Mouse (Mus musculus) neural tube, embryonic 11.5 days (tissue): ENCODE measurements at regions not wholly inside any gene's neighbourhood (a gene's known extent, or its start where the extent isn't known, plus 50 kb on each side); places are given as distances from the start of the nearest gene placed in this dataset.

ENCODE experiments used
- ATAC-seq: fragments of 200-750 bp; cut with Nextera tagmentation; 2 replicates; pipeline ENCODE4 v1.8.0; 2017; ENCODE audit warnings: moderate number of reproducible peaks, mild to moderate bottlenecking, moderate TSS enrichment, moderate library complexity; ENCODE audit not compliant: insufficient read depth, low FRiP score, low TSS enrichment
- DNase-seq: peaks from one replicate; pipeline ENCODE4 v3.0.0-alpha.2; 2015; ENCODE audit warnings: low spot score
- H3K27ac ChIP-seq: fragments of 300-500 bp; sonication (generic); 2 replicates; pipeline ENCODE4 v1.5.1; 2014; ENCODE audit warnings: low read depth, mild to moderate bottlenecking, low read length
- H3K27me3 ChIP-seq: fragments of 300-500 bp; sonication (generic); 2 replicates; pipeline ENCODE4 v1.6.1; 2014; ENCODE audit warnings: mild to moderate bottlenecking, low read length, mixed read lengths; ENCODE audit not compliant: control insufficient read depth, insufficient read depth
- H3K36me3 ChIP-seq: fragments of 300-500 bp; sonication (generic); 2 replicates; pipeline ENCODE4 v1.6.1; 2014; ENCODE audit warnings: mild to moderate bottlenecking, low read length, moderate library complexity, mixed read lengths; ENCODE audit not compliant: control insufficient read depth, insufficient read depth
- H3K4me1 ChIP-seq: fragments of 300-500 bp; sonication (generic); 2 replicates; pipeline ENCODE4 v1.6.1; 2014; ENCODE audit warnings: low read length, mixed read lengths; ENCODE audit not compliant: control insufficient read depth, insufficient read depth
- H3K4me2 ChIP-seq: fragments of 300-500 bp; sonication (generic); 2 replicates; pipeline ENCODE4 v1.6.1; 2014; ENCODE audit warnings: low read depth, mild to moderate bottlenecking, moderate library complexity
- H3K4me3 ChIP-seq: fragments of 300-500 bp; sonication (generic); 2 replicates; pipeline ENCODE4 v1.5.1; 2014; ENCODE audit warnings: low read depth, low read length
- H3K9ac ChIP-seq: fragments of 300-500 bp; sonication (generic); 2 replicates; pipeline ENCODE4 v1.6.1; 2014; ENCODE audit warnings: mild to moderate bottlenecking, low read length
- H3K9me3 ChIP-seq: fragments of 300-500 bp; sonication (generic); 2 replicates; pipeline ENCODE4 v1.6.1; 2016; ENCODE audit warnings: low read length; ENCODE audit not compliant: control insufficient read depth
- WGBS: fragments of 180-500 bp; shearing (Covaris S2); extraction: QIAGEN DNeasy Blood & Tissue Kit; methylation state at CpG from one replicate; pipeline ENCODE4 v1.1.7; 2014; 5-methylcytosine and 5-hydroxymethylcytosine counted together

DNA sequence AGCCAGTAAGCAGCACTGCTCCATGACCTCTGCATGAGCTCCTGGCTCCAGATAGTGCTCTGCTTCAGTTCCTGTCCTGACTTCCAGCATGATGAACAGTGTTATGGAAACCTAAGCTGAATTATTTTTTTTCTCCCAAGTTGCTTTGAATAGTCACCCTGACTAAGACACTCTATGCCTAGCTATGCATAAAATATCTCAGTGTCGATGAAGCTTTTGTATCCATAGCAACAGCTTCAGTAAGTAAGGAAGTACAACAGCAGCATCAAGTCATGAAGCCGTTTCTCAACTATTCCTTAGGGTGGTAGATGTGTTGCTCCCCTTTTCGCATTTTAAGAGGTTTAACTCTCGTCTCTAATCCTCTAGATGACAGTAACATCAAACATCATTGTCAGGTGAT, 228.4 kb upstream of the Gpc5 start:
- Histone ChIP-seq H3K9ac (no peak overlapping the region), H3K4me3 (no peak overlapping the region), H3K27me3 (no peaks in the 10 kb centered on the region), H3K9me3 (no peaks in the 10 kb centered on the region), H3K4me1 (no peaks in the 10 kb centered on the region), H3K36me3 (no peaks in the 10 kb centered on the region), H3K27ac (no peak overlapping the region), H3K4me2 (no peak overlapping the region)
- ATAC-seq (no peak), DNase-seq (no peak)
- WGBS, result 87% methylated on average over 4 of the region's 4 CpGs

DNA sequence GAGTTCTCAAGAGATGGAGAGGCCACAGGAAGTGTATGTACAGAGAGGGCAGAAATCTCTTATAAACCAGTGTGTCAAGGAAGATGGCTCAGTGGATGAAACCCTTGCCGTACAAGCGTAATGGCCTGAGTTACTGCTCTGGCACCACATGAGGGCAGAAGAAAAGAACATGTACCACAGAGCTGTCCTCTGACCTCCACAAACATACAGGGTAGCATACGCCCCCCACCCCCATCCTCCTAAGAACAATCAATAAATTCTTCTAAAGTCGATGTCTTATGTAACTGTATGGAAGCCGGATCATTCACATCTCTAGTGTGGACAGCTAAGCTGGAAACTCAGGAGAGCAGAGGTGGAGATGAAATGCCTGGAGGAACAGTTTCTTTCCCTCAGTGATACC, 227.9 kb upstream of the Gpc5 start:
- no peaks in the 10 kb centered on the region for H3K4me1 ChIP-seq
- H3K4me3 ChIP-seq, result no peak overlapping the region
- no peaks in the 10 kb centered on the region for H3K27me3 ChIP-seq
- no peak overlapping the region for H3K9ac ChIP-seq
- no peak overlapping the region for H3K27ac ChIP-seq
- WGBS, result 92% methylated on average over 5 of the region's 5 CpGs
- DNase-seq (no peak), ATAC-seq (no peak)
- no peaks in the 10 kb centered on the region for H3K9me3 ChIP-seq
- no peak overlapping the region for H3K4me2 ChIP-seq
- no peaks in the 10 kb centered on the region for H3K36me3 ChIP-seq

DNA sequence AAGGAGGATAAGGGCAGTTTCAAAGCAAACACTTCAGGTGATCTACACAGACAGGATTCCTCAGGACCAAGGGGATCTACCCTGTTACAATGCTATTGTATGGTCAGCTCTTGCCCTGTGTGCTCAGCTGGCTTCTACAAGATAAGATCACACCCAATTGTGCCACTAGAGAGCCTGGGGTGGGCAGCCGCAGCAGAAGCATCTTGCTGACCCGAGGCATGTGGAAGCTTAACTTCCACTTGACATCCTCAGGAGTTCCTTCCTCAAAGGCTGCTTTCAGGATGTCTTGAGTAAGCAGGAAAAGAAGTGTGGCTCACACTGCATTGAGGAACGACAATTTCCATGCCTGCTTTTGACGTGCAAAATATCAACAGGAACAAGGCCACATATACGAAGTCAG, 222.8 kb upstream of the Gpc5 start:
- H3K9me3 ChIP-seq, result no peaks in the 10 kb centered on the region
- ATAC-seq, result no peak
- no peak overlapping the region for H3K4me2 ChIP-seq
- no peaks in the 10 kb centered on the region for H3K36me3 ChIP-seq
- no peaks in the 10 kb centered on the region for H3K4me1 ChIP-seq
- H3K9ac ChIP-seq, result no peak overlapping the region
- H3K4me3 ChIP-seq, result no peak overlapping the region
- no peak overlapping the region for H3K27ac ChIP-seq
- no peak for DNase-seq
- no peaks in the 10 kb centered on the region for H3K27me3 ChIP-seq
- WGBS, result 68% methylated on average over 5 of the region's 5 CpGs

DNA sequence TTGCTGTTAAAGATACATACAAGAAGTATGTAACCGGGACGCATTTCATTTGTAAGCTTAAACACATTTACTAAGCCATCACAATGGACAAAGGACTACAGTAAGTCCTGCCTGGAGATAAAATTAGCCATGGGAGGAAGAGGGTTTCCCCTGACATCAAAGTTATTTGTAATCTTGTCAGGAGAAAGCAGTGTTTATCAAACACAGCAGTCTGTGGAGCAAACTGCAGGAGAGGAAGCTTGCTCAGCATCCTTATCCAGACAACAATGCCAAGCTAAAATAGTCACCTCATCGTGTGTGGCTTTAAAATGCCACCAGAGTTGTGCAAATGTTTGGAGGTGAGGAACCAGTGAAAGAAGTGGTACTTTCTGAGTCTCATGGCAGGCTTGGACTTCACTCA, 216.9 kb upstream of the Gpc5 start:
- no peaks in the 10 kb centered on the region for H3K36me3 ChIP-seq
- no peaks in the 10 kb centered on the region for H3K27me3 ChIP-seq
- H3K9me3 ChIP-seq, result no peaks in the 10 kb centered on the region
- ATAC-seq, result no peak
- peaks cover 12% of the 10 kb centered on the region; the same call in 1 of the 2 replicates for H3K4me1 ChIP-seq
- peak; percentile 17 for DNase-seq
- no peak overlapping the region for H3K9ac ChIP-seq
- no peak overlapping the region for H3K4me2 ChIP-seq
- no peak overlapping the region for H3K4me3 ChIP-seq
- H3K27ac ChIP-seq, result peak overlapping the region; percentile 15; the same call in 1 of the 2 replicates
- WGBS, result 52% methylated on average over 3 of the region's 3 CpGs

DNA sequence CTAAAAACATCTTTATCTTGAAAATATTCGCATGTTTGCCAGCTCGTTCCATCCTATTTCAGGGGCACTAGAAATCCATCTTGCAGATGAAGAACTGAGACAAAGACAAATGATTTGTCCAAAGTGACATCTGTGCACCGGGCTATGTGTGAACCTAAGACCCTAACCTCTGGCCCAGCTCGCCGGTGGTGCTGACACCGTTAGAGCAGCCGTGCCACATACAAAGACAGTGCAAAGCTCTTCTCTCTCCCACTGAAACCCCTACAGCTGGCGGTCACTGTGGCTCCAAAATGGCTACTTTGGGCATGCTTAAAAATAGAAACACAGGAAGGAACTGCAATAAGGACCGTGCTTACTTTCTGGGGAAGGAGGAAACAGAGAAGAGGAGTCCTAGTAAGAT, 215.6 kb upstream of the Gpc5 start:
- Histone ChIP-seq H3K9ac (no peak overlapping the region), H3K4me1 (peaks cover 12% of the 10 kb centered on the region; the same call in 1 of the 2 replicates), H3K4me3 (no peak overlapping the region), H3K36me3 (no peaks in the 10 kb centered on the region), H3K4me2 (no peak overlapping the region), H3K27ac (peak overlapping the region; percentile 34; the same call in 1 of the 2 replicates), H3K9me3 (no peaks in the 10 kb centered on the region), H3K27me3 (no peaks in the 10 kb centered on the region)
- DNase-seq (peak; percentile 28), ATAC-seq (no peak)
- 40% methylated on average over 9 of the region's 9 CpGs for WGBS

DNA sequence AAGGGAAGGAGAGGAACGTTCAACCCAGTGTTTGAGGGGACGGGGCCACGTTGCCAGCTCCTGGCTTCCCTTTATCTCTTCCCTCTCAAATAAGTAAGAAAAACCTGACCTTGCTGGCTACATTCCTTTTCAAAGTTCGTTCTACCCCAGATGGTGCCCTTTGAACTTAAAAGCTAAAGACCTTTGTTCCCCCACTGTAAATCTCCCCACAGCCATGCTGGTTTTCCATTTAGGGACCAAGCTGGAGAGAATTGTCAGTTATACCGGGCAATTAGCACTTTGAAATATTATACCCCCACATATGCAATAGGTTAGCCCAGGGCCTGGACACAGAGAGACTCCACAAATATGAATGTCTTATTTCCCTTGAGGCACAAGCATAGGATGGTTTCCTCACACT, 214.5 kb upstream of the Gpc5 start:
- no peak overlapping the region for H3K4me2 ChIP-seq
- H3K27ac ChIP-seq, result peak overlapping the region; percentile 62; the same call in 1 of the 2 replicates
- H3K4me1 ChIP-seq, result peaks cover 12% of the 10 kb centered on the region; the same call in 1 of the 2 replicates
- ATAC-seq (no peak), DNase-seq (peak; percentile 31)
- no peaks in the 10 kb centered on the region for H3K36me3 ChIP-seq
- WGBS, result 9% methylated on average over 5 of the region's 5 CpGs
- no peaks in the 10 kb centered on the region for H3K9me3 ChIP-seq
- no peak overlapping the region for H3K4me3 ChIP-seq
- no peaks in the 10 kb centered on the region for H3K27me3 ChIP-seq
- no peak overlapping the region for H3K9ac ChIP-seq

DNA sequence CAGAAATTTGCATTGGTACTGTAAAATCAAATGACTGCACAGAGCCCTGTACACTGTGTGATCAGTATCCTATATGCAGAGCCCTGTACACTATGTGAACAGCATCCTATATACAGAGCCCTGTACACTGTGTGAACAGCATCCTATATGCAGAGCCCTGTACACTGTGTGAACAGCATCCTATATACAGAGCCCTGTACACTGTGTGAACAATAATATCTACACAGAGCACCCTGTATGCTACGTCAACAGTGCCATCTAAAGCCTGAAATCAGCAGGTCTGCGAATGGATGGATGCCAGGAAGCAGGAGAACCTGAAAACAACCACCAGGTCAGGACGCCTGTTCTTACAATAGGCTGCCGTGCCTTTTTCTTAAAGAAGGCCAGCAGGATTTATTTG, 211.7 kb upstream of the Gpc5 start:
- Histone ChIP-seq H3K4me1 (peaks cover 9% of the 10 kb centered on the region; the same call in 1 of the 2 replicates), H3K9me3 (no peaks in the 10 kb centered on the region), H3K4me3 (no peak overlapping the region), H3K27me3 (no peaks in the 10 kb centered on the region), H3K27ac (no peak overlapping the region), H3K4me2 (no peak overlapping the region), H3K36me3 (no peaks in the 10 kb centered on the region), H3K9ac (no peak overlapping the region)
- WGBS, result 75% methylated on average over 4 of the region's 4 CpGs
- DNase-seq, result no peak
- ATAC-seq, result no peak; the same call in 1 of the 2 replicates

DNA sequence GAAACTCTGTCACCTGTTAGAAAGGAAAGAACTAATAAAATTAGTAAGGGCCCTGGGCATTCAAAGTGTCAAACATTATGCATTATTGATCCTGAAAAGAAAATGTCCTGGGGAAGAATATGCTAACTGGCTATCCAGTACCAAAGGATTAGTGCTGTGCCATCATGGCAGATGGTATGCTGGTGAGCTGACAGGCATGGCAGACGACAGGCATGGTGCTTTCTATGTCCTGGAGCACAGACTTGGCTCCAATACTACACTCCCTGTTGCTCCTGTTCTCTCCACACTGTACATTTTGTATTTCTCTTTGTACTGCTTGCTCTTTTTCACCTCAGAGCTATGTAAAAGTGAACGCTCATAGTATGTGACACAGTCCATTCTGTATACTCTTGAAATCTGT, 187.9 kb upstream of the Gpc5 start:
- H3K27me3 ChIP-seq, result no peaks in the 10 kb centered on the region
- no peaks in the 10 kb centered on the region for H3K36me3 ChIP-seq
- WGBS, result 87% methylated on average over 2 of the region's 2 CpGs
- H3K4me3 ChIP-seq, result no peak overlapping the region
- DNase-seq, result no peak
- no peak overlapping the region for H3K27ac ChIP-seq
- no peak overlapping the region for H3K4me2 ChIP-seq
- H3K9me3 ChIP-seq, result no peaks in the 10 kb centered on the region
- H3K9ac ChIP-seq, result no peak overlapping the region
- no peak for ATAC-seq
- no peaks in the 10 kb centered on the region for H3K4me1 ChIP-seq

DNA sequence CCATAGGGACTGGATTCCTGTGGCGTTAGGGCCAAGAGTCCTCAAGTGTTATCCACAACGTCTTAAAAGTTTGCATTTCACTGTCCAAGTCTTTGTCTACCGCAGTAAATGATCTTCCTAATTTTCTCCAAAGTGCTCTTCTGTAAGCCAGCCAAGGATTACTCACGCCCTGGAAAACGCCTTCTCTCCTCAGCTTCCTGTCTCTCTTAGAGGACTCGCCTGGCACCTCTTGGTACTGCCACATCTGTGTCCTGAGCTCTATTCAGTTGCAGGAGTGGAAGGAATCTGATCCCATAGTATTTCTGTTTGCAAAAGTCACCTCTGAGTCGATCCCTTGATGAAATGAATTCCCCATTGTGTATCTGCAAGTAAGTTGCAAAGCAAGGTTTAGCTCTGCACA, 179.7 kb upstream of the Gpc5 start:
- H3K36me3 ChIP-seq, result no peaks in the 10 kb centered on the region
- WGBS, result 89% methylated on average over 7 of the region's 7 CpGs
- no peaks in the 10 kb centered on the region for H3K27me3 ChIP-seq
- no peaks in the 10 kb centered on the region for H3K4me1 ChIP-seq
- no peak overlapping the region for H3K9ac ChIP-seq
- no peak overlapping the region for H3K4me2 ChIP-seq
- no peak overlapping the region for H3K27ac ChIP-seq
- H3K9me3 ChIP-seq, result no peaks in the 10 kb centered on the region
- ATAC-seq (no peak), DNase-seq (no peak)
- H3K4me3 ChIP-seq, result no peak overlapping the region
